Mouse (Mus musculus): Measurements from ENCODE around the gene Armc8.

The Armc8 gene

DNA sequence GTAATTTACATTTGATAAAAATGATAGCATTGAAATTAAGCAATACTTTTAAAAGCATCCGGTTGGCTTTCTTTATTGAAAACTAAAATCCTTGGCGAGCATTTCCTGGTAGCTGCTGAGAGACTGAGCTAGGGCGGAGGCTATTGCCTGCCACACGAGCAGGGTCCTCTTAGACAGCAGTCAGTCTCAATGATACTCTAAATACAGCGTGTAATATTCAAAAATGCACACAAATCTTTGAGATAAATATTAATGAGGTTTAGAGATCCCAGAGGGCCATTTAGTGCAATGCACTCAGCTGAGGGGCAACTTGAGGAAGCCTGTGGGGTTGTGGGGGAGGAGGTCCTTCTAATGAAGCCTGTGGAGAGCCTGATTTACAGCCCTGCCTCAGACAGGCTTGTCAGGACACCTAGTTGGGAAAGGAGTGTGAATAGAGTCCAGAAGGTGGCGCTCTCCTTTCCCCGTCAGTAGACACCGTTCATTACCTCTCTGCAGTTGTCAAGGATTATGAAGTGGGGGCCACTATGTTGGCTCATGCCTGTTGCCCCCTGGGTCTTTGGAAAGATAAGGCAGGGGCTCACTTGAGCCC, 124.0 kb downstream of the Armc8 start:
- no peak for DNase-seq

- DNase-seq: no peak
Measured at GRCm38 (mm10) chr9:99441647-99442433, 126.9 kb downstream of the Armc8 start.

DNA sequence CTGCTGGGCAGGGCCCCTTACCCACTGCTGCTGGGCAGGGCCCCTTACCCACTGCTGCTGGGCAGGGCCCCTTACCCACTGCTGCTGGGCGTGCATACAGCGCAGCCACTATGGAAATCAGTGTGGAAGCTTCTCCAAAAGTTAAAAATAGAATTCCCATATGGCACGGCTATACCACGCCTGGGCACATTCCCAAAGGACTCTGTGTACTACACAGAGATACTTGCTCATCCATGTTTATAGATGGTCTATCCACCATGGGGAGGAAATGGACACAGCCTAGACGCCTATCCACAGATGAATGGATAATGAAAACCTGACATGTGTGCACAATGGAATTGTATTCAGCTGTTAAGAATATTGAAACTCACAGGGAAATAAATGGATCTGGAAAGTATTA, 127.8 kb downstream of the Armc8 start:
- DNase-seq: no peak

DNA sequence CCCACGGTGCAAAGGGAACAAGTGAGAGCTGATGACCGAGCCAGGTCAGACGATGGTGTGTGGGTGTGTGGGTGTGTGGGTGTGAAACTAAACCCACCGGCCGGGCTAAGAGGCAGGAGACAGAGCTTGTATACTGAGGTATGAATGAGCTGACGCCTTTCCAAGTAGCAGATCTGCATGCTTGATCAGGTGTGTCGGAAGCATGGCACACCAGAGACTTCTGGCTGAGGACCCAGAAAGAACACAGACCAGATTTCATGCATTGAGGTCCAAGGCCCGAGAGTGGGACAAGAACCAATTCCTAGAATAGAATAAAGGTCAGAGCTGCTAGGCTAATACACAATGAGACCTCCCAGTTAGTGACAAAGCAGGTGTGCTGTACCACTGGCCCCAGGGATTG, 129.6 kb downstream of the Armc8 start:
- peak; percentile 20 for DNase-seq

- peak; percentile 25 for DNase-seq
Measured at GRCm38 (mm10) chr9:99437781-99438565, 130.7 kb downstream of the Armc8 start.

- peak; percentile 26 for DNase-seq
Measured at GRCm38 (mm10) chr9:99437031-99437764, 131.5 kb downstream of the Armc8 start, which contains the start of gene Mras. Gene Mras (minus strand): TSS chr9:99437381.

DNA sequence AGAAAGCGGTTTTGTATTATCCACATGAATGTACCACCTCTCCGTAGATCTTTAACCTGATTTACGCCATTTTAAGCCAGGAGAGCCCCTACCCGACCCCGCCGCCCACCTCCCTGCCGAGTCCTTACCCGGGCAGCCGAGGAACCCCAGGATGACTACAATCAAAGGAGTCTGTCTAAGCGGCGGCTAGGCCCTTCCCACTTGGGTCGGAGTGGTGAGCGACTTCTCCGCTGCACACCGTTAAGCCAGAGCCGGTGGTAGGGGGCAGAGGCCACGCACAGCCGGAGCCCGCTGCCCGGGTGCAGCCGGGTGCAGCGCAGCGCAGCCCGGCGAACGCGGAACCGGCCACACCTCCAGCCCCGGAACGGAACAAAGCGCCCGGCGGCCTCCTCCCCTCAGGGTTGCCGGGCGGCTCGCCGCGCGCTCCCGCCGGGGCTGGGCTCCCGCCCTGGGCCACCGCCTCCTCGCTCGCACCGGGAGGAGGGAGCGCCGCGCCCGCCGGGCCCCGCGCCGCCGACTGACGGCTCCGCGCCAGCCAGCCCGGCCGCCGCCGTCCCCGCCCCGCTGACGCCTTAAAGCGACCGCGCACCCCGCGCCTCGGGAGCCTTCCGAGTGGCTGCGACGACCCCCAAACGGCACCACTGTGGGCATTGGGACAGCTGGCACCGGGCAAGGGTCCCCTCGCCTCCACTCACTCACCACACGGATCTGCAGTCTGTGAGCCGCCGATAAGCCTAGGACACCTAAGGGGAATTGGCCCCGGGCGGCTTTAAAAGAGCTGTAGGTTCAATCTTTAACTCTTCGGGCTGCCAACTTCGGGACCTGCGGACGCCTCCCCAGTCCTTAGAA, 132.3 kb downstream of the Armc8 start:
- DNase-seq: peak; percentile 82

DNA sequence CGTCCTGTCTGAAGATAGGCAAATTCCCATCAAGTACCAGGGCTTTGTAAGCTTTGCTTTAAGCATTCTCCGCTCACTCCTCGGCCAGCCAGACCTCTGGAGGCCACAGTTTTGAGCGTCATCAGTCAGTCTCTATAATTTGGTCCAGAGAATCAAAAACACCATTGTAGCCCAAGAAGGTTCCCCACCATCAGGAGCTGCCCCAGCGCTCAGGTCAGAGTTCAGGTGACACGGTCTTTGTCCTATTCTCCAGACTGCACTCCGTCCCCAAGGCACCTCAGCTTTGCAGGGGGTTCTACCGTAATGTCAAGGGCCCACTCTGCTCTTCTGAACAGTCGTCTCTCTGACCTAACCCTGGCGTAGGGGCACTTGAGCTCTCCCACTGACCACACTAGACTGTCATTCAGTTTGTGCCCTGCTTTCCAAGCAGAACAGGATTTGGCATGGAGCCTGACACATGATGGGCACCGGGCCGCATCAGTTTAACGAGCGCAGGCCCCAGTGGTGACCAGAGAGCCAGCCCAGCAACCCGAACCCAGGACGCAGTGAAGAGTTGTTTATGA, 133.0 kb downstream of the Armc8 start:
- peak; percentile 64 for DNase-seq

- DNase-seq: peak; percentile 21
Measured at GRCm38 (mm10) chr9:99434892-99435618, 133.6 kb downstream of the Armc8 start.

DNA sequence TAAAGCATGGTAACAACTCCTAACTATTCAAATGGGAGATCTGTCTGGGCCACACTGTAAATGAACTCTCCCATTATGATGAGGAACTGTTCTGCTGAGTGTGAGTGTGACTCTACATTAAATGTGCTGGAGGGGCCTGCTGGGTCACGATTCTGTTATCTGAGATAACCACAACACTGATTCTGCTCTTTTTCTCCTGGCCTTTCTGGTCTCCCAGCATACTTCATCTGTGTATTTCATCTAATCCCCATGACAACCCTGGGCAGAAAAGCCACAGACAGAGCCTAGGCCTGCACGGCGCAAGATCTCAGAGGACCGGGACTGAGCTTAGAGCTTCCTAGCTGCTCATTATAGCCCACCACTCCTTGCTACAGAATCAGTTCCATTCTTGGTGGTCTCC, 136.2 kb downstream of the Armc8 start:
- no peak for DNase-seq

DNA sequence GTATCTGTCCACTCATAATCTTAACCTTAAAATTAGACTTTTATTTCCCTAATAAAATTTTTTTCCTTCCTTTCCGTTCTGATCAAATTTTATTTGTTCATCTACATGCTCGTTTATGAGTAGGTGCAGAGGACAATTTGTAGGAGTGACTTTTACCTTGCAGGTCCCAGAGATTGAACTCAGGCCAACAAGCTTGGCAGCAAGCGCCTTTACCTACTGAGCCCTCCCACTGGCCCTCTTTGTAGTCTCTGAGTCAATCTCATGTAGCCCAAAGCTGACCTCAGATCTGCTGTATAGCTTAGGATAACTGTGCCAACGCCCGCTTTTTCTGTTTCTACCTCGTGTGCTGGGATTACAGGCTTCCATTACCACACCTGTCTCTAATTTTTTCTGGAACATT, 136.7 kb downstream of the Armc8 start:
- peak; percentile 58 for DNase-seq

GRCm38 (mm10) chr9:99431346-99431745, 137.4 kb downstream of the Armc8 start:
- no peak for DNase-seq

- DNase-seq: no peak
Measured at GRCm38 (mm10) chr9:99430806-99431205, 137.9 kb downstream of the Armc8 start.

DNA sequence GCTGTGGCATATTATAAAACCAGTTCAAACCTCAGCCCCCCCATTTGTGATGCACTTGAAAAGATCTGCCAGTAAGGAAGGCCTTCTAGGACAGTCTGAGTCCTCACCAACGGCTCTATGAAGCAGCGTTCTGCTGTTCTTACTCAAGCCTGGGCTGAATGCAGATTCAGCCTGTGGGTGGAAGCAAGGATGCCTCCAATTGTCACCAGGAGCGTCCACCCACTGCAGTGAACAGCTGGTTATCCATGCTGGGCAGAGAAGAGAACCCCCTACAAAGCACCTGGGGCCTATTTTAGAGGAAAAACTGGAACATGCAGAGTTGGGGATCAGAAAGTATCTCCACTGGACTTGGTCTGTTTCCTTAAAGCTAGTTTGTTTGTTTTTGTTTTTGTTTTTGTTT, 138.9 kb downstream of the Armc8 start:
- no peak for DNase-seq

GRCm38 (mm10) chr9:99428601-99429331, 139.9 kb downstream of the Armc8 start:
- no peak for DNase-seq

Data from cerebellum, adult 11-12 months (tissue).